Comparison of ENCODE assay signal across 8 mouse cellular contexts in genomic region chr10:59615981-59616520, GRCm38 (mm10). TPM values are rescaled to one million over a fixed set of nuclear protein-coding genes. Genes with fewer than 3 reads are reported as not detected.
DNase-seq lines count a peak whose midpoint lies in the region; ATAC-seq and TF ChIP-seq lines count a peak whose summit lies in the region.

Gene Gm10322 (plus strand): TSS chr10:59616063.

- no peak for TF ChIP-seq CTCF in left cerebral cortex, adult 2 months (IDR thresholded peaks at IDR 0.05)
- peak; percentile 47 for TF ChIP-seq CTCF in hindbrain, postnatal 0 days (IDR thresholded peaks at IDR 0.05; ENCODE audit: low read depth)

- H3K4me1 ChIP-seq in hindbrain, postnatal 0 days (ENCODE audit: insufficient read depth, low read length) = no peaks in the 10 kb centered on the region
- H3K4me1 ChIP-seq in limb, embryonic 13.5 days = peaks cover 32% of the 10 kb centered on the region
- peaks cover 16% of the 10 kb centered on the region for H3K4me1 ChIP-seq in midbrain, embryonic 12.5 days
- H3K4me1 ChIP-seq in stomach, embryonic 16.5 days (ENCODE audit: control insufficient read depth, insufficient read depth, low read length) = peaks cover 22% of the 10 kb centered on the region

- DNase-seq in left cerebral cortex, adult 2 months (ENCODE audit: extremely low spot score in 1 of 2, low spot score in 2 of 2) = peak; percentile 60 to 62
- no peak for DNase-seq in left cerebral cortex, adult 11 months (ENCODE audit: low spot score)
- peak; percentile 66 to 67 for DNase-seq in cerebellum, postnatal 36 days
- peak; percentile 76 for DNase-seq in gastrocnemius, adult 18-20 months (ENCODE audit: low spot score)
- DNase-seq in hindbrain, postnatal 0 days (ENCODE audit: low spot score) = peak; percentile 70

- no peaks in the 10 kb centered on the region for H3K27me3 ChIP-seq in hindbrain, postnatal 0 days (ENCODE audit: insufficient read depth, low read length)
- H3K27me3 ChIP-seq in limb, embryonic 13.5 days = no peaks in the 10 kb centered on the region
- H3K27me3 ChIP-seq in midbrain, embryonic 12.5 days = peaks cover 5% of the 10 kb centered on the region
- no peaks in the 10 kb centered on the region for H3K27me3 ChIP-seq in stomach, embryonic 16.5 days (ENCODE audit: control insufficient read depth, insufficient read depth, low read length)

- H3K9ac ChIP-seq in hindbrain, postnatal 0 days (replicated peaks; ENCODE audit: low read length) = peak within 1 kb of the TSS; percentile 93
- peak within 1 kb of the TSS; percentile 97 for H3K9ac ChIP-seq in limb, embryonic 13.5 days
- H3K9ac ChIP-seq in midbrain, embryonic 12.5 days (replicated peaks) = peak within 1 kb of the TSS; percentile 89
- H3K9ac ChIP-seq in stomach, embryonic 16.5 days (ENCODE audit: low read length) = peak within 1 kb of the TSS; percentile 99

- peak within 1 kb of the TSS; percentile 81 for H3K27ac ChIP-seq in left cerebral cortex, adult 2 months
- peak within 1 kb of the TSS; percentile 88 for H3K27ac ChIP-seq in hindbrain, postnatal 0 days
- peak within 1 kb of the TSS; percentile 89 for H3K27ac ChIP-seq in limb, embryonic 13.5 days
- peak within 1 kb of the TSS; percentile 90 for H3K27ac ChIP-seq in midbrain, embryonic 12.5 days (replicated peaks)
- H3K27ac ChIP-seq in stomach, embryonic 16.5 days (ENCODE audit: low read length) = peak within 1 kb of the TSS; percentile 86

- peak within 1 kb of the TSS; percentile 74 for H3K4me2 ChIP-seq in hindbrain, postnatal 0 days (ENCODE audit: low read depth, low read length)
- peak within 1 kb of the TSS; percentile 85 for H3K4me2 ChIP-seq in limb, embryonic 13.5 days (replicated peaks)
- peak within 1 kb of the TSS; percentile 83 for H3K4me2 ChIP-seq in midbrain, embryonic 12.5 days (replicated peaks)
- H3K4me2 ChIP-seq in stomach, embryonic 16.5 days (ENCODE audit: low read depth, low read length) = peak within 1 kb of the TSS; percentile 81

- intact Hi-C loops in left cerebral cortex, adult 2 months (cut with DNase I) = loop anchor here (2.0 to 5.0 kb wide), 3 partner anchors 87 to 251 kb away; partner anchors contain the start of gene Micu1

- H3K9me3 ChIP-seq in hindbrain, postnatal 0 days (ENCODE audit: low read length) = no peaks in the 10 kb centered on the region
- no peaks in the 10 kb centered on the region for H3K9me3 ChIP-seq in limb, embryonic 13.5 days
- H3K9me3 ChIP-seq in midbrain, embryonic 12.5 days = no peaks in the 10 kb centered on the region
- no peaks in the 10 kb centered on the region for H3K9me3 ChIP-seq in stomach, embryonic 16.5 days (replicated peaks; ENCODE audit: control insufficient read depth, low read length)

- H3K36me3 ChIP-seq in hindbrain, postnatal 0 days (ENCODE audit: insufficient read depth, low read length) = no peaks in the 10 kb centered on the region
- H3K36me3 ChIP-seq in limb, embryonic 13.5 days = no peaks in the 10 kb centered on the region
- no peaks in the 10 kb centered on the region for H3K36me3 ChIP-seq in midbrain, embryonic 12.5 days
- H3K36me3 ChIP-seq in stomach, embryonic 16.5 days (ENCODE audit: control insufficient read depth, insufficient read depth, low read length) = no peaks in the 10 kb centered on the region

- H3K4me3 ChIP-seq in left cerebral cortex, adult 2 months = peak within 1 kb of the TSS; percentile 85
- H3K4me3 ChIP-seq in hindbrain, postnatal 0 days (ENCODE audit: low read length) = peak within 1 kb of the TSS; percentile 95
- H3K4me3 ChIP-seq in limb, embryonic 13.5 days = peak within 1 kb of the TSS; percentile 91
- H3K4me3 ChIP-seq in midbrain, embryonic 12.5 days = peak within 1 kb of the TSS; percentile 94
- peak within 1 kb of the TSS; percentile 88 for H3K4me3 ChIP-seq in stomach, embryonic 16.5 days (replicated peaks; ENCODE audit: low read length)

- WGBS in hindbrain, postnatal 0 days = 0% methylated on average over 21 of the region's 51 CpGs
- under 1% methylated on average over 32 of the region's 51 CpGs for WGBS in limb, embryonic 13.5 days
- 1% methylated on average over 37 of the region's 51 CpGs for WGBS in midbrain, embryonic 12.5 days
- WGBS in stomach, embryonic 16.5 days = under 1% methylated on average over 40 of the region's 51 CpGs

- ATAC-seq in hindbrain, postnatal 0 days = peak; percentile 87
- ATAC-seq in limb, embryonic 13.5 days (ENCODE audit: low FRiP score, low read depth) = peak; percentile 66
- ATAC-seq in midbrain, embryonic 12.5 days (ENCODE audit: low FRiP score, low read depth) = peak; percentile 82
- peak; percentile 80 for ATAC-seq in stomach, embryonic 16.5 days (ENCODE audit: insufficient read depth, low FRiP score)

RNA-seq across cellular contexts. Expression of gene Gm10322, which starts in this region (rescaled TPM):
- total RNA-seq in left cerebral cortex, adult 2 months (2021) = not detected
- not detected for total RNA-seq in gastrocnemius, adult 18-20 months (2021)
- not detected in 2 replicates for total RNA-seq in hindbrain, postnatal 0 days (2014; rRNA removed)
- polyA plus RNA-seq in hindbrain, postnatal 0 days (2015; fragmentation: Nextera tagmentation; extraction: Ambion mirVana) = not detected in 2 replicates
- polyA plus RNA-seq in limb, embryonic 13.5 days (2015; fragmentation: Nextera tagmentation; extraction: Ambion mirVana) = not detected in 2 replicates
- polyA plus RNA-seq in midbrain, embryonic 12.5 days (2016; fragmentation: Nextera tagmentation; extraction: Ambion mirVana) = not detected in 2 replicates
- polyA plus RNA-seq in stomach, embryonic 16.5 days (2015; fragmentation: Nextera tagmentation; extraction: Ambion mirVana) = not detected in 2 replicates

Comparison
In these comparisons a context has a peak if more than half of its experiments do, and no peak if none do; other contexts are left out.
1. Peak in DNase-seq, H3K4me3 ChIP-seq and H3K27ac ChIP-seq in left cerebral cortex, adult 2 months; RNA of the gene not detected or under 1 TPM.
2. Peak in DNase-seq in gastrocnemius, adult 18-20 months; RNA of the gene not detected or under 1 TPM.
3. Peak in DNase-seq, ATAC-seq, H3K4me3 ChIP-seq, H3K27ac ChIP-seq, H3K9ac ChIP-seq and H3K4me2 ChIP-seq in hindbrain, postnatal 0 days; RNA of the gene not detected or under 1 TPM.
4. Peak in ATAC-seq, H3K4me3 ChIP-seq, H3K27ac ChIP-seq, H3K9ac ChIP-seq and H3K4me2 ChIP-seq in limb, embryonic 13.5 days; RNA of the gene not detected or under 1 TPM.
5. Peak in ATAC-seq, H3K4me3 ChIP-seq, H3K27ac ChIP-seq, H3K9ac ChIP-seq and H3K4me2 ChIP-seq in midbrain, embryonic 12.5 days; RNA of the gene not detected or under 1 TPM.
6. Peak in ATAC-seq, H3K4me3 ChIP-seq, H3K27ac ChIP-seq, H3K9ac ChIP-seq and H3K4me2 ChIP-seq in stomach, embryonic 16.5 days; RNA of the gene not detected or under 1 TPM.